Mouse (Mus musculus) left cerebral cortex, adult 9 months (tissue): Measurements from ENCODE around the gene Zfp408.
A peak's percentile ranks its signal among the peaks of the same experiment; 100 is the strongest.
"Not testable (repeated sequence)": the region's sequence is repeated elsewhere in the genome, so short reads cannot be mapped to it uniquely, and the experiment has no call there.

Source experiments
- DNase-seq, 2 experiments: peaks; one replicate each; pipeline ENCODE4 v3.0.0; 2022; ENCODE audit warnings: low spot score in 2 of 2

Gene Zfp408

DNA sequence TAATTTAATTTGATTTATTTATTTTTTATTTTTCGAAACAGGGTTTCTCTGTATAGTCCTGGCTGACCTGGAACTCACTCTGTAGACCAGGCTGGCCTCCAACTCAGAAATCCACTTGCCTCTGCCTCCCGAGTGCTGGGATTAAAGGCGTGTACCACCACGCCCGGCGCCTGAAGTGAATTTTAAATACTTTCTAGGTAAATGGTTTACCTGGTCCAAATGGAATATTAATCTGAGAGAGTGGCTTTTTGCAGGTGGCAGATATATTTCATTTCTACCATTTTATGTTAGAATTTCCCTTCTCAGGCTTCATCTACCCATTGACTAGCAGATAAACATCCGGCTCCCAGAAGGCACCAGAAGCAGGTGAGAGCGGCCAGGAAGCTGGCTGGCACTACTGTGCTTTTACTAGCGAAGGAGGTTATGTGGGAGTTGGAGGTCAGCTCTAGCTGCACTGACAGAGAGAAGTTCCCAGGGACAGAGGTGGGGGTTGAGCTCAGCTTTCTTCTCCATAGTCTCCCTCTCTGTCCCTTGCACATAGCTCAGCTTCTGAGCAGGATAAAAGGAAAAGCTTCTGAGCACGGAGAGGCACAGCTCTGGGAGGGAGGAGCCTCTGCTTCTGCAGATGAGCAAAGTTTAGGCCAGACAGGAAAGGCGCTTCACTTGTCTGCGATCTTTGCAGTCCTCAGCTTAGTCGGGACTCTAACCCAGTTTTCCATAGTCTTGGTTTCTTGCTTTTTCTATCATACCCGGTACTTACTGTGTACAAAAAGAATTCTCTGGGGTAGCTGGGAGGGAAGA is 2.1 kb upstream of the Zfp408 start:
- DNase-seq = no peak

DNA sequence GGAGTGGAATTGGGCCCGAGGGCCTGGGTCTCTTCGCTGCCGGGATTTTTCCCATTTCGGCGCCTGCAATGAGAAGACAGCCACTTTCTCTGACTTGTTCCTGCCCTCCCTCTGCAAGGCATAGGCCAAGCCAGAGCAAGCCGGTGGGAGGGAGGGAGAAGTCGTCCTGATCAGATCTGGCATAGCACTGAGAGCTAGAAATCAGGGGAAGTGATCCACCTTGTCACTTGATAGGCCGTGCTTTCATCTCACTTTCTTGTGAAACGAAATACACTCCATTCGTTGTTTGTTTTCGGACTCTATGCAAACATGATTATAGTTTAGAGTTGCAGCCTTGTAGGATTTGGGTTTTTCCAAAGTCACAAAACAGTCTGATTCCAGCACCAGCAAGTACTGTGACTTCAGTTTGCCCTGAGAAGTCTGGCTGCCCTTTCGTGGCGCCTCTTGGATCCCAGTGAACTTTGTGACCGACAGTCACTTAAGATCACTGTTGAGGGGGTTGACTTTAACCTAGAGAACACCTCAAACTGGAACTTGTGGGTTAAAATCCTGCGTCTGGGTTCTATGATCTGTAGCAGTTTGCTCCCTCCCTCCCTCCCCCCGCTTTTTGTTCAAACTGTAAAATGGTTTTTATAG is 887 bp upstream of the Zfp408 start:
- no peak for DNase-seq

DNA sequence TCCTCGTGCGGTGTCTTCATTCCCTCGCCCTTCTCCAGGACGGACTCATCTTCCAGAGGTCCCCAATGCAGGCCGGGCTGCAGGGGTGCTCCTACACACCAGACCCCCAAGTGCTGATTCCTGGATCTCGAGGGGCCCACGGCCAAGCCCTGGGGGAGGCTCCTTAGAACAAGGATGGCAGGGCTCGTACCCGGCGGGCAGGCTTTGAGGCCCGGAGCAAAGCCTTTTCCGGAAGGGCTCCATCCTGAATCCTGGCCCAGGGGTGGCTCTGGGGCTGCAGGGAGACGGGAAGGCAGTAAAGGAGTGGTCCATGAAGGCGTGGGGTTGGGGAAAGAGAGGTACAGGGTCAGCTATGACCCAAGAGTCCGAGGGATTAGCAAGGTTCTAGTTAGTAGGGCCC is 439 bp downstream of the Zfp408 start:
- no peak for DNase-seq

DNA sequence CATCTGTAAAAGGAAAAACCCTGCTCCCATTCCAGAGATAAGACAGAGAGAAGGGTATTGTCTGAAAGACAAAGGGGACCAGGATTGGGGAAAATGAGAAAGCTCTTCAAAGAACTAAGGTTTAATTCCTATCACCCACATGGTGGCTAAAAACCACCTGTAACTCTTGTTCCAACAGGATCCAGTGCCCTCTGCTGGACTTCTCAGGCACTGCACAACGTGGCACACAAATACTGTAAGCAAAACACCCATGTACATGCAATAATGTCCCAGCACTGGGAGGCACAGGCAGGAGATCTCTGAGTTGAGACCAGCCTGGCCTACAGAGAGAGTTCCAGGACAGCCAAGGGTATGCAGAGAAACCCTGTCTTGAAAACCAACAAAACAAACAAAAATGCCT is 2.9 kb downstream of the Zfp408 start:
- DNase-seq = peak in 1 of 2 experiments; percentile 48

DNA sequence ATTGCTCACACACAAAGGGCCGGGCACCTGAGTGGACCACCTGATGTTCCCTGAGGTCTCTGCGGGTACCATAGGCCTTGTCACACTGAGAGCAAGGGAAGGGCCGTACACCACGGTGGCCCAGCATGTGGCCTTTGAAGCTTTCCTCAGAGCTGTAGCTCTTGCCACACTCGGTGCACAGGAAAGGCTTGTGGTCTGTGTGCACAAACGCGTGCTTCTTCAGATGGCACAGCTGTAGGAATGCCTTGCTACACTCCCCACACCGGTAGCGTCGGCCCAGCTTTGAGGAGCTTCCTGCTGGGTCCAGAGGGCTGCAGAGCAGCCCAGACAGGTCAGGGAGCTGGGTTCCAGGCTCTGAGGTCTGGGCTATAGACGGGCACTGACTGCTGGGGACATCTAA is 3.8 kb downstream of the Zfp408 start:
- no peak for DNase-seq

DNA sequence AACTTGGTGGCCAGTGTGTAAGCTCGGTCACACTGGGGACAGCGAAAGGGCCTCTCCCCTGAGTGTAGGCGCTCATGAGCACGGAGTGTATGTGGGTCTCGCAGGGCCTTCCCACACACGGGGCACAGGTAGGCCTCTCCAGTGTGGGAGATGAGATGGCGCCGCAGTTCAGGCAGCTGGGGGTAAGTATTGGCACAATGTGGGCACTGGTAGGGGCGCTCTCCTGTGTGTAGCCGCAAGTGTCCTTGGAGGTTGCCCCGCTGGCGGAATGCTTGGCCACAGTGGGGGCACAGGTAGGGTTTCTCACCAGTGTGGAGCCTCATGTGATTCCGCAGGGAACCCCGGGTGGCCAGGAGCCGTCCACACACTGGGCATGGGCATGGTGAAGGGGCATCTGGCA is 4.2 kb downstream of the Zfp408 start:
- DNase-seq = no peak

DNA sequence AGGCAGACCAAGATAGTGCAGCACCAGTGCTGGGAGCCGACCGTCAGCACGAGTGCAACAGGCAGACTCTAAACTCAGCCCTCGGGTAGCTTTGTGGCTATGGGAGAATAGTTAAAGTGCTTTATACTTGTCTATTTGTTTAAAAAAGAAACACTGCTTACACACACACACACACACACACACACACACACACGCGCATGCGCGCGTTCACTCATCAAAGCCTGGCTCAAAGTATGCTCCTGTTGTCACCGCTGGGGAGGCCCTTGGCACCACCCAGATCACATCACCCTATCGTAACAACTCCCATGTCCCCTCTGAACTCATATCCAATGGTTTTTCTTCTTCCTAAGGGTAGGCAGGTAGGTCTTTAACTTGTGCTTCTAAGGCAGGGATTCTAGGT is 5.6 kb downstream of the Zfp408 start:
- DNase-seq = no peak

DNA sequence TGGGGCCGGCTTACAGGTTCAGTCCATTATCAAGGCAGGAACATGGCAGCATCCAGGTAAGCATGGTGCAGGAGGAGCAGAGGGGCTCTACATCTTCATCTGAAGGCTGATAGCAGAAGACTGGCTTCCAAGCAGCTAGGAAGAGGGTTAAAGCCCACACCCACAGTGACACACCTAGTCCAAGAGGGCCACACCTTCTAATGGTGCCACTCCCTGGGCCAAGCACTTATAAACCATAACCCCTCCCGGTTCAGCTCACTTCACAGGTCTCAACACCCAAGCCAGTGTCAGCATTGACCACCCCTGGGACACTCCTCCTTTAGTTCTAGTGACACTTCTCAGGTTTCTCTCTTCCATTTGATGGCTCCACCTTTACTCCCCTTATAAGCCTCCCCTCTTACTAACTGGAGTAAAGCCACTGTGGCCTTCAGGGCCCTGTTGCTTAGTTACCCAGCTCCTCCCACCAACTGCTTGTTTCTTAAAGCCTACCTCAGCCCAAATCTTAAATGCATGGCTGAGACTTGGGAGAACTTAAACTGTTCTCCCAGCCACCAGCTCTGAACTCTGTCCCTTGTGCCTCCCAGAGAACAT is 6.7 kb downstream of the Zfp408 start:
- DNase-seq = no peak

DNA sequence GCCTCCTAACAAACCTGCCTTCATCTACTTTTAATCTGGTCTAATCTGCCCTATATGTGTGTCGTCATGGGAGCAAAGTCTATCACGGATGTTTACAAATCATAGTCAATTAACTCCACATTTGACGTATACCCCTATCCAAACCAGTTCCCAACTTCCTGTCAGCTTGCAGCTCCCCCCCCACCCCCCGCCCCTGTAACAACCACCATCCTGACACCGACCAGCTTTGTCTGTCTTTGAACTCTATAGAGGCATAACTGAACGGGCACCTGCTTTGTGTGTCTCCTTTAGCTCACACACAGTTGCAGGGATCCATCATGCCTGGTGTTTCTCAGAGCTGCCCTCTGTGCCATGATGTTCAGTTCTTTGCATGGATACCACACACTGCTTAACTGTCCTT is 10.7 kb downstream of the Zfp408 start:
- DNase-seq = no peak

DNA sequence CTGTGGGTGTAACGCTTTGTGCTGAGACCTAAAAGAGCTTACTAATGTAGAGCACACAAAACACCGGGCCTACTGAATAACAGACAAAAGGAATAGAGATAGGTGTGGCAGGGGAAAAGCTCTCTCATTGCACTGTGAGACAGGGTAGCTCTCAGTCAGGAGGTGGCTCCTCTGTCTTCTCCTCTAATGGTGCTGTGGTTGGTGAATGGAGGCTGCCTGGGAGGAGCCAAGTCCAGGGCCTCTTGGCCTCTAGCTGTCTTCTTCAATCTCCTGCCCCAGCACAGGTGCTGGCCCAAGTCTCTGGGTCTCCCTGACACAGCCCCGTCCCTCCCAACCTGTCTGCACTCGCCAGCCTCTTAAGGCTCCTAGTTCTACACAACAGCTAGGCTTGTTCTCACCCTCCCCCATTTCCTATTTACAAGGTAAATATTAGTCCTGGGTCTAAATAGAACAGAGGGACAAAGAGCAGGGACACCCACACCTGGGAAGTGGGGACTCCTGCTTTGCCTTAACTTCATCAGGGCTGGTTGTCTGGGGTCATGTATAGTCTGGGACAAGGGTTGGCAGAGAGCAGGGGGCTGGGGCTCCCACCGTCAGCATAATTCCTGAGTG is 12.8 kb downstream of the Zfp408 start:
- DNase-seq = no peak

DNA sequence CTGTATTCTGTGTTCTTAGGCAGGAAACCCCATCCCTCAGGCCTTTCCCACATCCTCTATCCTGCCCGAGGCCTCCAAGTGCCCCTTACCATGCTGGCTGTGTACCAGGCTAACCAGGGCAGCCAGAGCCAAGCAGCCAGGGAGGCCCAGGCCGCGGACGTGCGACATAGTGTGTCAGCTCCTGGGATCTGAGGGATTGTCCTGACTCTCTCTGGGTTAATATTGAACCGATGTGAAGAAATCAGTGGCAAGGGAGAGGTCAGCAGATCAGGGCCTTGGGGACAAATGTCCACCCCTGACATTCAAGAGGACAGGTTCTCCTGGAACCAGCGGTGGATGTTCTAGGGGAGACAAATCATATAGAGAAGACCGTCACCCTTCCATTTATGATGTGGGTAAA is 13.4 kb downstream of the Zfp408 start, which contains the start of gene F2:
TSS of gene F2 (minus strand) at position 186 of the 400 bp plus-strand sequence.
- no peak for DNase-seq

DNA sequence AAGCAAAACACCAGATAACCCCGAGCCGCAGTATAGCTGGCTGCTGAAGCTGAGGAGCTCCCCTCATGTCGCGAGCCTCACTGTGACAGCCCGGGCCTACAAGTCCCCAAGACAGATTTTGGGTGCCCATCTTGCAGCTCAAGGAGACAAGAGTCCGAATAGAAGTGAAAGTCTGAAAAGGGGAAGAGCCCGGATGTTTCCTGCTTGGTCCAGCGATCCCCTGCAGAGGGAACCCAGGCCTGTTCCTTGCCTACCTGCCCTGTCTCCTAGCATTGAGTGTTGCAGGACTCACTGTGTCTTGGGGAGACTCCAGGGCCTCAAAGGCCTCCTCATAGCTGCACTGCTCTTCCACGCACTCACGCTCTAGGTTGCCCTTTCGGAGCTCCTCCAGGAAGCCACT is 14.1 kb downstream of the Zfp408 start:
- DNase-seq = no peak

DNA sequence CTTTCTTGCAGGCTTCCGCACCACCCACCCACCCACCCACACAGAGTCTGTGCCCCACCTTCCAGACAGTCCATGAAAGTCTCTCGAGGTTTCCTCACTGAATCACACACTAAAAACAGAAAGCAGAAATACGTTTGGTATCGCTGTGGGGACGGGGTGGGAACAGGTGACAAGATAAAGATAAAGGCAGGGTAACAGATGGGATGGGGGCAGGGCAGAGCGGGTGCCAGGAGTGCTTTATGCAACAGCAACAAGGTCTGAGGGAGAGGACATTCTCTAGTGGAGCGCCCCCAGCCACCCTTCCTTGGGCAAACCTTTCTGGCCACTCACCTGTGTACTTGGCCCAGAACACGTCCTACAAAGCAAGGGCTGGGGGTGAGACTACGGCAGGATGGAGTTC is 14.8 kb downstream of the Zfp408 start:
- DNase-seq = peak in 1 of 2 experiments; percentile 41

DNA sequence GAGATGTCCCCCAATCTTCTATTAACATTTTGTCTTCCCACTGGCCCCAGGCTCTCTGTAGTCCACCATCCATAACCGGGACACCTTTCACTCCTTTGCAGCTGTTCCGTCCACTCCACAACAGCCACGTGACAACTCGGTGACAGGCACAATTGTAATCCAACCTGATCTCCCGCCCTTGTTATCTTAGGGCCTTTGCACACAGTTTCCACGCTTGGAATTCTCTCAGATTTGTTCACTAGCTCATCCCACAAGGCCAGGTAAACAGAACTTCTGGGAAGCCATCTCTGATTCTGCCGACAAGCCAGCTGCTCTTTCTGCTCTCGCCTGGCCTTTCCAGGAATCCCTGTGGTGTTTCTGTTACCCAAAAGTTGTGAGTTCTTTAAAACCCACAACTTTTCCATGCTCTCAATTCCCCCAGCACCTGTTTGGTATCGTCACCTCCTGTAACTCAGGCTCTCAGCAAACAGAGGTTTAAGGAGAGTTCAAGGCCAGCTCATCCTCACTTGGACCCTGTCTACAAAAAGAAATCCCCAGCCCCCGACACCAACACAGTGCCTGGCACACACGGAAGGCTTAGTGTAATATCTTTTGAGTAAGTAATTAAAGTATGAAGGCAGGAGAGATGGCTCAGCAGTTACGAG is 16.1 kb downstream of the Zfp408 start:
- no peak for DNase-seq

DNA sequence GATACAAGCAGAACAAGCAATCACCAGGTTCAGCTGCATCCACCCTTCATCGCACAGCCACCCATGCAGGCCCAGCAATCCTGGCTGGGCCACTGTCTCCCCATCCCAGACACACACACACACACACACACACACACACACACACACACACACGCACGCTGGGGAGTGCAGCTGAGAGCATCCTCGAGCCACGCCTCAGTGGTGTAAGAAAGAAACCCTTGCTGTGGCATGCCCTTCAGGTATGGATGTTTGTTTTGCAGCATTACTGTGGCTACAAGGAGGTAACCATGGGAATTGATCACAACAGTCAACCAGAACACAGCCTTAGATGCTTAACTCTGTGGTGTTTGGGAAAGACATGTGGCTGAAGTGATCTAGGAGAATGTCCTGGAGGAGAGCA is 17.3 kb downstream of the Zfp408 start:
- DNase-seq = no peak

DNA sequence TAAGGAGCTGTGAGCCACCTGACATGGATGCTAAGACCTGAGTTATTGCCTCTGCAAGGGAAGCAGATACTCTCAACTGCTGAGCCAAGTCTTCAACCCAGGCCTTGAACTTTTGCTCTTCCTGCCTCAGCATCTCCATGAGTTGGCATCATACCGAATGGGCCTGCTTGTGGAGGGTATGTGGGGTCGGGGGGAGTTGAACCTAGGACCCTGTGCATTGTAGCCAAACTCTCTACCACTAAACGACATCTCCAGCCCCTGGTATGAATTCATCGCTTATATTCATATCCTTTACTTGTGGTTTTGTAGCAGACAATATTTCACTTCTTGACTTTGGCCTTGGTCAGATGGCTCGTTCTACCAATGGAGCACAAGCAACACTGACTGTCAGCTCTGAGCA is 17.8 kb downstream of the Zfp408 start:
- no peak for DNase-seq

DNA sequence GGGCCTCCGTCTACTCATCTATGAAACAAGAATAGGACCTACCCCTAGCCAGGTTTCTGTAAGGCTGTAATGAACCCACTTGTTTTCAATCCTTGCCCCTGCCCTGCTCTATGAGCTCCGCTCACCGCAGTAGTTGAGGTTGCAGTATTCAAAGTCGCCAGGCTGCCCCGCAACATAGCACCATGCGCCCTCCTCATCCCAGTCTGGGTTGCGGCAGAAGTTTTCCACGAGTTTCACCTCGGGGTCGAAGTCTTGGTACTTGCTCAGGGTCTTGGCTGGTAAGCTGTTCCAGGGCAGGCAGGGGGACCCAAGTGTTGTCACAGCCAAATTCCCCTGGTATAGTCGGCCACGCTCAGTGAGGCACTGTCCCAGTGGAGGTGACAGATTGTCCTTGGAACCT is 19.2 kb downstream of the Zfp408 start:
- no peak for DNase-seq

DNA sequence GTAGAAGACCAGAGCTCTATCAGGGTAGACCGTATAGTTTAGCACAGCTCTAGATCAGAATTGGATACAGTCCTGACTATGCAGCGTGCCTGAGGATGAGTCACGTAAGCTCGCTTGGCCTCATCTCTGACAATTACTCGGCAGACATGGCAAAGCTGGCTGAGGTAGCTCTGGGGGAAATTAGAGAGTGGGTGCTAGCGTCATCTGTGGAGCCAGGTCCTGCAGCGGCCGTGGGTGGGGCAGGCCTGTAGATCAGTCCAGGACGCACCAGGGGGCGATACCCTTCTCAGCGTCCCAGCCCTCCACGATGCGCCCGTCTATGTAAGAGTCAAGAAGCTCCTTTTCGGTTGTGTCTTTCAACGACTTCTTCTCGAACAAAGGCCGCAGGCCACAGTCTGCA is 19.9 kb downstream of the Zfp408 start:
- DNase-seq = peak in 1 of 2 experiments; percentile 47

DNA sequence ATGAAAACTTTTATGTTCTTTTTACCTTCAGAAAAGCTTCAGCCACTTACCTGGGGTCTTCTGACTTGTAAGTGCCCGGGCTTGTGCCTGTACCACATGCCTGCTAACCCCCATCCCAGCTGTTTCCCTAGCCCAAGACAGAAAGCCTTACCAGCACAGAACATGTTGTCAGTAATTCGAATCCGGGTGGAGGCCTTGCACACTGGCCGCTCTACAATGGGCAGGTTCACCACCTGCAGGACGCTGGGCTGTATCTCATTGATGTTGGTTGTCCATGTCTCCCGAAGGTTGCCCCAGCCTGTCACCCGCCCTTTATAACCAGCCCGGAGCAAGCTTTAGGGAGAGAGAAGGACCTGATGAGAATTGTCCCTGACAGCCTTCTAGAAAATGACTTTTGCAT is 21.4 kb downstream of the Zfp408 start:
- DNase-seq = no peak

DNA sequence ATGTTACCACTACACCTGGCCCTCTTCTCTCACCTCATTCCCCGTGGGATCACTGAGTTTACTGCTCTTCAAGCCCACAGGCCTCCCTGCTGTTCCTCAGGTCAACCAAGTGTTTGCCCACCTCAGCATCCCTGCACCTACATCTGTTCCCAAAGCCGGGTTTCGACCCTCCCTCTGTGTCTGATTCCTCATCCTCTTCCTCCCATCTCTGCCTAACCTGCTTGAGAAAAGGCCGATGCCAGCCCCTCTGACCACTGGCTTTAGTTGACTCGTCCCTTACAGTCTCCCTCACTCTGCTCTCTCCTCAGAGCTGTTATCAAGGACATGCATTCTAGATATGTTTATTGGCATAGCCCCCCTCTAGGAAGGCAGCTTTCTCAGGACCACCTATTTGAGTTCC is 22.1 kb downstream of the Zfp408 start:
- no peak for DNase-seq

DNA sequence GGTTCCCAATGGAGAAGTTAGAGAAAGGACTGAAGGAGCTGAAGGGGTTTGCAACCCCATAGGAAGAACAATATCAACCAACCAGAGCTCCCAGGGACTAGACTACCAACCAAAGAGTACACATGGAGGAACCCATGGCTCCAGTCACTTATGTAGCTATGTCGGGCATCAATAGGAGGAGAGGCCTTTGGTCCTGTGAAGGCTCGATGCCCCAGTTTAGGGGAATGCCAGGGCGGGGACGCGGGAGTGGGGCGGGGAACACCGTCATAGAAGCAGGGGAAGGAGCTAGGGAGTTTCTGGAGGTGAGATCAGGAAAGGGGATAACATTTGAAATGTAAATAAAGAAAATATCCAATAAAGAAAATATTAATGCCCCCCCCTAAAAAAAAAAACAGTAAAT is 26.2 kb downstream of the Zfp408 start:
- not testable (repeated sequence) for DNase-seq

DNA sequence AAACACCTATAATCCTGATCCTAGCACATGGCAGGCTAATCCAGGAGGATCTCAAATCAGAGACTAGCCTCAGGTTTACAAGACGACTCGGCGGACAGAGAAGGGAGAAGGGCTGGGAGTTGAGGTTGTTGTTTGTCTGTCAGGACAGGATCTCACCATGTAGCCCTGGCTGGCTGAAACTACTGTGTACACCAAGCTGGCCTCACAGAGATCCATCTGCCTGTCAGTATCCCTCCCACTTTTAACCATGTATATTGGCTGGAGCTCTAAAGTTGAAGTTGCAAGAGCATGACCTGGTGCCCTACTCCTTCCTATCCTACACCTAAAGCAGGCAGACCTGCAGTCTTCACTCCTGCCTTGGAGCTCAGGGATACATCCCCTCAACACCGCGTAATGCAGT is 27.2 kb downstream of the Zfp408 start:
- no peak for DNase-seq
